Mouse (Mus musculus): ENCODE results near the gene Sirt5. TPM values are rescaled to one million over a fixed set of nuclear protein-coding genes. Genes with fewer than 3 reads are reported as not detected.
A peak's percentile ranks its signal among the peaks of the same experiment; 100 is the strongest.

Gene Sirt5
- polyA plus RNA-seq (2014; fragmentation: Nextera tagmentation; extraction: Ambion mirVana), result 18.0 and 21.2 TPM in 2 replicates

DNA sequence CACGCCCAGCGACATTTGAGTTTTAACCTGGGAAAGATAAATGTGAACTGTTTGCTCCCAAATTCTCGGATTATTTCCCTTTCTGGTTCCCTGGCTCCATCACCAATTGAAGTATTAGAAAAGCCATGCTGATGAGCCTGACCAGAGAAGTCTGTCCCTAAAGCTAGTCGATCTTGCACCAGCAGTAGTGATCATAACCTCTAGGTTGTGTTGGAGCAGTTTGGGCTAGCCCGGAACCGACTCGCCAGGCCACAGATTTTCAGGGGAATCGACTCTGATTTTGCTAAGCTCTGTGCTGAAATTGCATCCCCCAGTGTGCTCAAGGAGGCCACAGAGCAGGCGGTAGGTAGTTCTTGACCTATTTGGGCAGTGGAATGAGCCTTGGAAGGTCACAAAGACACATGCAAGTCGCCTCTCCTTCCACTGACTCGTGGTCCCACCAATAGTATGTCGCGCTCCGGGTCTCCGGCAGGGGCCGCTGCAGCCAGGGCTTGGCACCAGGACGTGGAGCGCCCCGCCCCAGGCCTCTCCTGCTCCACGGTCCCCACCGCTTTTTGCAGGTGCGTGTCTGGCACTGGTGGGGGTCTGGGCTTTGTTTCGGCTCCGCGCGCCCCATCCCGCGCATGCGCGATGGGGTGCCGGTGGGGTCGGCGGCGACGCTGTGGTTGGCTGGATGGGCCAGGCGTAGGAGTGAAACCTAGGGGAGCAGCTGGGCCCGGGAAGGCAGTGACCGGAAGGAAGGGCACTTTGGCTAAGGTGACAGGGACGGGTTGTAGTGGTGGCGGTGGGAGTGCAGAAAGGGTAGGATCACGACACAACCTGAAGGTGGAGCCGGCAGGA lies at the start of gene Sirt5:
Gene Sirt5, plus strand, starts transcription at position 512 of the 840 bp plus-strand sequence.
- DNase-seq (peak; percentile 92), ATAC-seq (ENCODE audit: insufficient read depth) (peak; percentile 92)
- 14% methylated on average over 42 of the region's 42 CpGs for WGBS
- peak; percentile 89 for TF ChIP-seq CTCF (IDR thresholded peaks at IDR 0.05; ENCODE audit: low read depth)
- Histone ChIP-seq H3K27me3 (ENCODE audit: insufficient read depth, low read length) (no peaks in the 10 kb centered on the region), H3K36me3 (ENCODE audit: insufficient read depth) (no peaks in the 10 kb centered on the region), H3K9ac (peak within 1 kb of the TSS; percentile 70), H3K4me3 (ENCODE audit: low read depth, low read length) (peak within 1 kb of the TSS; percentile 57), H3K9me3 (ENCODE audit: low read depth, low read length) (no peaks in the 10 kb centered on the region), H3K4me2 (peak within 1 kb of the TSS; percentile 85), H3K4me1 (ENCODE audit: insufficient read depth) (no peaks in the 10 kb centered on the region), H3K27ac (ENCODE audit: low read depth) (peak within 1 kb of the TSS; percentile 58; the same call in 1 of the 2 replicates)

DNA sequence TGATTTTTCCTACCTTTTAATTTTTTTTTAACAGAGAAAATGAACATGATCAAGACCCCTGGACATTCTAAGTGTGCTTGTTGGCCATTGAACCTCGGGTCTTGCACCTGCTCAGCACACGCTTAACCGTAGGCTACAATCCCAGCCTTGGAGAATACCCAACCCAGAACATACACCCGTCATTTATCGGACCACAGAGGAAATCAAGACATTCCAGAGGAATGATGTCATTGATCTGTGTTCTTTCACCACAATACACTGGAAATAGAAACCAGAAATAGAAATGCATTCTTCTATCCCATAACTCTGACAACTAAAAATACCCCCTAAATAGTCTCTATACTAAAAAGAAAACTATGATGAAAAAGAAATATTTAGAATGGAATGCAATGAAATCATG lies 47.9 kb upstream of the Sirt5 start:
- Histone ChIP-seq H3K9me3 (ENCODE audit: low read depth, low read length) (no peaks in the 10 kb centered on the region), H3K27me3 (ENCODE audit: insufficient read depth, low read length) (no peaks in the 10 kb centered on the region), H3K36me3 (ENCODE audit: insufficient read depth) (no peaks in the 10 kb centered on the region), H3K4me2 (no peak overlapping the region), H3K4me1 (ENCODE audit: insufficient read depth) (no peaks in the 10 kb centered on the region), H3K27ac (ENCODE audit: low read depth) (no peak overlapping the region), H3K4me3 (ENCODE audit: low read depth, low read length) (no peak overlapping the region), H3K9ac (no peak overlapping the region)
- ATAC-seq (ENCODE audit: insufficient read depth) (no peak), DNase-seq (peak; percentile 39)
- no peak for TF ChIP-seq CTCF (IDR thresholded peaks at IDR 0.05; ENCODE audit: low read depth)
- 56% methylated on average over 5 of the region's 5 CpGs for WGBS

DNA sequence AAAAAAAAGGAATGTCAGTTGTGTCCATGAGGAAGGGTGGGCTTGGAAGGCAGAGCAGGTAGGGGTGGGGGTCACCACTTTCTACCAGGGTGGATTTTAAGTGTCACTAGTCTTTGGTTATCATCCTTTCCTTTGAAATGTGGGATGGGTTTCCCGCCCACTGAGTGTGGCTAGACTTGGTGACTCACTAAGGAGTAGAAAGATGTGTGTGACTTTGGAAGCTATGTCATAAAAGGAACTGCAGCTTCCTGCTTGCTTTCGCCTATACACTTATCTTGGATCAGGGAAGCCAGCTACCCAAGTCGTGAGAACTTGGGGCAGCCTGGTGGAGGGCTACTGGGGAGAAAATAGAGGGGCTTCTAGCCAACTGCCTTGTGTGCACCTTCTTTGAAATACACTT lies 45.9 kb upstream of the Sirt5 start:
- no peak overlapping the region for H3K27ac ChIP-seq (ENCODE audit: low read depth)
- ATAC-seq (ENCODE audit: insufficient read depth) (no peak), DNase-seq (no peak)
- no peak overlapping the region for H3K4me2 ChIP-seq
- WGBS, result 64% methylated on average over 3 of the region's 3 CpGs
- no peak overlapping the region for H3K4me3 ChIP-seq (ENCODE audit: low read depth, low read length)
- TF ChIP-seq CTCF (IDR thresholded peaks at IDR 0.05; ENCODE audit: low read depth), result no peak
- no peak overlapping the region for H3K9ac ChIP-seq
- no peaks in the 10 kb centered on the region for H3K27me3 ChIP-seq (ENCODE audit: insufficient read depth, low read length)
- no peaks in the 10 kb centered on the region for H3K9me3 ChIP-seq (ENCODE audit: low read depth, low read length)
- no peaks in the 10 kb centered on the region for H3K4me1 ChIP-seq (ENCODE audit: insufficient read depth)
- H3K36me3 ChIP-seq (ENCODE audit: insufficient read depth), result no peaks in the 10 kb centered on the region

DNA sequence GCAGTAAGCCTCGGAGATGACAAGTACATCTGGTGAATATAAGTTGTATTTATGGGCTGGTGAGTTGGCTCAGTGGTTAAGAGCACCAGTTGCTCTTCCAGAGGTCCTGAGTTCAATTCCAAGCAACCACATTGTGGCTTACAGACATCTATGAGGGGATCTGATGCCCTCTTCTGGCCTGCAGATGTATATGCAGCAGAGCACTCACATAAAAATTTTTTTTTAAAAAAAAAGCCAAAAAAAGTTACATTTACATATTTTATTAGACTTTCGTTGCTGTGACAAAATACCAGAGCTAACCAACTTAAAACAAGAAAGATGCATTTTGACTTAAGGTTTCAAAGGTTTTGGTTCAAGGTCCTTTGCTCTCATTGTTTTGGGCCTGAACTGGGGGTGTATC lies 43.8 kb upstream of the Sirt5 start:
- Histone ChIP-seq H3K4me3 (ENCODE audit: low read depth, low read length) (no peak overlapping the region), H3K27ac (ENCODE audit: low read depth) (no peak overlapping the region), H3K9me3 (ENCODE audit: low read depth, low read length) (no peaks in the 10 kb centered on the region), H3K9ac (no peak overlapping the region), H3K4me1 (ENCODE audit: insufficient read depth) (no peaks in the 10 kb centered on the region), H3K4me2 (no peak overlapping the region), H3K27me3 (ENCODE audit: insufficient read depth, low read length) (no peaks in the 10 kb centered on the region), H3K36me3 (ENCODE audit: insufficient read depth) (no peaks in the 10 kb centered on the region)
- TF ChIP-seq CTCF (IDR thresholded peaks at IDR 0.05; ENCODE audit: low read depth), result peak; percentile 35; the same call in 1 of the 2 replicates
- DNase-seq, result no peak
- ATAC-seq (ENCODE audit: insufficient read depth), result no peak
- 68% methylated on average over 2 of the region's 2 CpGs for WGBS

DNA sequence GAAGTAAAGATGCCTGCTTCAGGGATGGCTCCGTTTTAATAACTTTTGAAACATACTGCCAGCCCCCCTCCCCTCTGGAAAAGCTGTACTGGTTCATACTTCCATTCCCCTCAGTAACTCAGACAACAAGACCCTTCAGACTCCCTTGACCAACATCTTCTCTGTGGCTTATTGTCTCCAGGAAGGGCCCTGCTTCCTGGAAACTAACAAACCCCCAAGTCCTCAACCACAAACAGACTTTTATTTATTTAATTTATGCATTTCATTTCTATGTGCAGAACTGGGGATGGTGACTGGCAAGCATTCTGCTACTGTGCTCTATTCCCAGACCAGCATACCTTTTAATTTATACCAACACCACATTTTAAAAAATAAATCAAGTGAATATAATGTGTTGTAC lies 39.9 kb upstream of the Sirt5 start:
- no peak for DNase-seq

DNA sequence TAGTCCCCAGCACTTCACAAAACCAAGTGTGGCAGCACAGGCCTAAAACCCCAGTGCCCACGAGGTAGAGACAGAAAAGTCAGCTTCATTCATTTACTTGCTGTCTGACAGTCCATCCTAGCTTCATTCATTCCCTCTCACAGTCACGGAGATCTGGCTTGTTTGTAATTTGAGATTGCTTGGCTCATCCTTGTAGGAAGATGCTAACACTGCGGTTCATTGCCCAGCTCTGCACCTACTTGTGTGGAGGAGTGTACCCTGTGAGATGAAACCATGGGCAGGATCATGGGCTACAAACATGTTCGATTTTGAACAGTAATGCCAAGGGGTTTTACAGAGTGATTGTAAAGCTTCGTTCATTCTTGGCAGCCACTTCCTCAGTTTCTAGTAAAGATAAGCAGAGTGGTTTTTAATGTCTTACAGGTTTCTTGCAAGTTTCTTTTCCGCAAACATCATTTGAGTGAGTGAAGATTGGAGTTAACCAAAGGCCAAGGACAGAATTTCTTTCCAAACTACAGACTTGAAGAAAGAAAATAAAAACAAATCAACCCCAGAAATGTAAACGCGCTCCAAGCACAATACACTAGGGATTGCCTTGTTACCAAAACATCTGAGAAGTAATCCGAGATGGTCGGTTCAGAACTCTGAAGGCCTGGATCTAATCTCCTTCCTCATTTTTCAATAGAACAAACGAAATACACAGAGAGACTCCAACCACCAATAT lies 33.4 kb upstream of the Sirt5 start:
- no peaks in the 10 kb centered on the region for H3K27me3 ChIP-seq (ENCODE audit: insufficient read depth, low read length)
- DNase-seq (peak; percentile 39), ATAC-seq (ENCODE audit: insufficient read depth) (no peak; the same call in 1 of the 2 replicates)
- H3K27ac ChIP-seq (ENCODE audit: low read depth), result no peak overlapping the region
- 32% methylated on average over 11 of the region's 11 CpGs for WGBS
- no peak overlapping the region for H3K9ac ChIP-seq
- H3K4me3 ChIP-seq (ENCODE audit: low read depth, low read length), result no peak overlapping the region
- no peak overlapping the region for H3K4me2 ChIP-seq
- no peaks in the 10 kb centered on the region for H3K9me3 ChIP-seq (ENCODE audit: low read depth, low read length)
- TF ChIP-seq CTCF (IDR thresholded peaks at IDR 0.05; ENCODE audit: low read depth), result no peak
- peaks cover 7% of the 10 kb centered on the region; the same call in 1 of the 2 replicates for H3K4me1 ChIP-seq (ENCODE audit: insufficient read depth)
- no peaks in the 10 kb centered on the region for H3K36me3 ChIP-seq (ENCODE audit: insufficient read depth)

More for the DNA sequence above, 39.9 kb upstream of the Sirt5 start:
- no peaks in the 10 kb centered on the region for H3K36me3 ChIP-seq (ENCODE audit: insufficient read depth)
- H3K27ac ChIP-seq (ENCODE audit: low read depth), result no peak overlapping the region
- no peaks in the 10 kb centered on the region for H3K4me1 ChIP-seq (ENCODE audit: insufficient read depth)
- no peaks in the 10 kb centered on the region for H3K27me3 ChIP-seq (ENCODE audit: insufficient read depth, low read length)
- no peak overlapping the region for H3K4me2 ChIP-seq
- H3K9me3 ChIP-seq (ENCODE audit: low read depth, low read length), result no peaks in the 10 kb centered on the region
- WGBS, result 70% methylated on average over 1 of the region's 1 CpGs
- no peak overlapping the region for H3K9ac ChIP-seq
- no peak overlapping the region for H3K4me3 ChIP-seq (ENCODE audit: low read depth, low read length)
- ATAC-seq (ENCODE audit: insufficient read depth), result no peak
- TF ChIP-seq CTCF (IDR thresholded peaks at IDR 0.05; ENCODE audit: low read depth), result no peak

DNA sequence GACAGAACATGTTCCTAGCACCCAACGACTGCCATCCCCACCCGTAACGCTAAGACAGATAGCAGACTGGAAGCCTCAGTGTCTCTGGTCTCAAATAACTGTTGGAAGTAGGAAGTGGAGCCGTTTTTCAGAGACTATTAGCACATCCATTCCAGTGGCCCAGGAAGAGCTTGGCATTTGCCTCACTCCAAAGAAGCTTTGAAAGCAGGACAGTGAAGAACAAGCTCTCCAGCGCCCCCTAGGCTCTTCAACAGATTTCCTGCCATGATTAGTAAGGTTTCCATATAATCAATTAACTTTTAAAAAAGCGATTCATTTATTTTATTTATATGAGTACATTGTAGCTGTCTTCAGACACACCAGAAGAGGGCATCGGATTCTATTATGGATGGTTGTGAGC lies 32.7 kb upstream of the Sirt5 start:
- TF ChIP-seq CTCF (IDR thresholded peaks at IDR 0.05; ENCODE audit: low read depth), result peak; percentile 27
- H3K27me3 ChIP-seq (ENCODE audit: insufficient read depth, low read length), result no peaks in the 10 kb centered on the region
- peaks cover 7% of the 10 kb centered on the region; the same call in 1 of the 2 replicates for H3K4me1 ChIP-seq (ENCODE audit: insufficient read depth)
- no peak overlapping the region for H3K9ac ChIP-seq
- peak; percentile 60 for DNase-seq
- 37% methylated on average over 7 of the region's 7 CpGs for WGBS
- H3K9me3 ChIP-seq (ENCODE audit: low read depth, low read length), result no peaks in the 10 kb centered on the region
- no peaks in the 10 kb centered on the region for H3K36me3 ChIP-seq (ENCODE audit: insufficient read depth)
- no peak overlapping the region for H3K27ac ChIP-seq (ENCODE audit: low read depth)
- no peak overlapping the region for H3K4me3 ChIP-seq (ENCODE audit: low read depth, low read length)
- no peak overlapping the region for H3K4me2 ChIP-seq
- ATAC-seq (ENCODE audit: insufficient read depth), result no peak

Measured in lung, embryonic 14.5 days (tissue).